Mouse (Mus musculus): ENCODE results near the gene Lin52.

Lin52 gene

DNA sequence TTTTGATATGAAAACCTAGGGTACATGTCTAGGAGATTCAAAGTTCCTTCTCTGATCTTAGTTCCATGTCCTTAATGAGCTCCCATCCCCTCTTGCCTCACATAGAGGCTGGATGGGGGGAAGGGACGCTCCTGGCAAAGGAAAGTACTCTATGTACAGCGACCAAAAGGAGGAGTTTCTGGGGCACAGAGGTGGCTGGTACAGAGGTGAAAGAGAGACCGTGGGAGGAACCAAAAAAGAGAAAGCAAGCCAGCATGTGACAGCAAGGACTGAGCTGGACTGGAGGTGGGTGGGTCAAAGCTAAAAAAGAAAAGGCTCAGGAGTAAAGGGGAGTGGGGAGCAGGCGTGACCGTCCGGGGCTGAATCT, 888 bp upstream of the Lin52 start:
- ChIA-PET POLR2A (interaction anchor here (0.6 to 4.0 kb wide), 51 partner anchors 8 to 1167 kb away, joined by 3 to 45 read pairs (median 7); partner anchors contain the start of genes Rnf113a2 (in 3 of the 4), Zfp410 (in 3 of the 4), Abcd4 (in 2 of the 4) and Bbof1 (in 2 of the 4)), CTCF (interaction anchor here in 3 of 4 experiments (0.5 to 2.0 kb wide), 6 partner anchors 16 to 1468 kb away, joined by 3 to 15 read pairs (median 4); no protein-coding TSS in a partner anchor)

DNA sequence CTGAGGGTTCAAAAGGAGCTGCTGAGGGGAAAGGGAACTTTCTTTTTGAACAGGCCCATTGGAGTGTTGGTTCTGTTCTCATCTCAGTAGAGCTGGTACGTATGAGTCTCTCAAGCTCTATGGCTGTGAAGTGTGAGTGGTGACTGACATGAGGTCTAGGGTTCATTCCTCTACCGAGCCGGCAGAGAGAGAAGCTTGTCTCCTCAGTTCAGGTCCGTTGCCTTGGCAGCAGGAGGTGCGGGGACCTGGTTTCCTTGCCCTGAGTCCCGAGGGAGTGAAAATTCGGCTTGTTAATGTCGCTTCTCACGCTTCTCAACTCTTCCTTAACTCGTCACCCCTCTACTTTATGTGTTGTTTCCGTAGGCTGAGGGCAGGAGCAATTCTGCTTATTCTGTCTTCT, 579 bp downstream of the Lin52 start:
- ChIA-PET POLR2A (interaction anchor here (0.6 to 4.0 kb wide), 79 partner anchors 9 to 820 kb away, joined by 3 to 45 read pairs (median 5); partner anchors contain the start of genes Bbof1 (in 3 of the 4), Entpd5 (in 3 of the 4), Rnf113a2 (in 3 of the 4) and Zfp410 (in 3 of the 4)), CTCF (interaction anchor here in 1 of 4 experiments (0.7 to 2.0 kb wide), 5 partner anchors 18 to 321 kb away, joined by 3 to 7 read pairs (median 3); partner anchors contain the start of genes Isca2 and Npc2)

DNA sequence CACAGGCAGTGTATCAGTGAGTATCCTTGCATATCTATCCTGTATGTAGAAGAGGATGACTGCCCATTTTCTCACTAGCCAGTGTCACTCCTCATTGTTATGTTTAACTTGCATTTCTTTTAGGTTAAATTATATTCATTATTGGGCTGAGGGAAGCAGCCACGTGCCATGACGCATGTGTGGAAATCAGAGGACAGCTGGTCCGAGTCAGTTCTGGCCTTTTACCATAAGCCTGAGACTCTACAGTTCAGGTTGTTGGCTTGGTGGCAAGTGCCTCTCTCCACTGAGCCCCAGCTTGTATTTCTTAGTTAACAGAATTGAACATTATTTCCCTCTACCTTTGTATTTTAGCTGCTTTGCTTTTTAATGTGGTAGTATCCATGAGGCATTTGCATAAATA, 5.7 kb downstream of the Lin52 start:
- ChIA-PET POLR2A (interaction anchor here in 3 of 4 experiments (0.8 to 3.4 kb wide), 15 partner anchors 9 to 473 kb away, joined by 3 to 18 read pairs (median 4); partner anchors contain the start of genes Bbof1 (in 1 of the 3), Coq6 (in 1 of the 3), Entpd5 (in 1 of the 3) and Fam161b (in 1 of the 3)), CTCF (interaction anchor here in 1 of 4 experiments (1.3 kb wide), 1 partner anchor 83 kb away, joined by 3 read pairs; no protein-coding TSS in a partner anchor)

DNA sequence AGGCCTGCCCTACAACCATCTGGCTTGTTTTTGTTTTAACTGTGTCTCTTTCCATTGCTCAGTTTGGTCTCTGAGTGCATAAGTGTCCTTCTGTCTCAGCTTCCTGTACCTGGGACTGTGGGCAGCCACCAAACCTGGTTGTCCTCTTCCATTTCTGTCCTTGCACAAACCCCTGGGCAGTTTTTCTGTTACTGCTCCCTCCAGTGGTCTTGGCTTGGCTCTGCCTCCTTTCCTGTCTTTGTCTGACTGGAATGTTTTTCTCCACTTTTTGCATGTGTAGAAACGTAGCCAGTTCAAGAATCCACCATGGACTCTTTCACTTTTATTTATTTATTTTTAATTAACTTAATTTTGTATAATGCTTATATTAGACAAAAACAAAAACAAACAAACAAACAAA, 8.6 kb downstream of the Lin52 start:
- ChIA-PET CTCF (no interaction called here), POLR2A (interaction anchor here in 2 of 4 experiments (0.9 to 5.1 kb wide), 2 partner anchors 9 kb away, joined by 3 to 29 read pairs; partner anchors contain the start of genes Aldh6a1 (in 2 of the 2) and Lin52 (in 2 of the 2))

DNA sequence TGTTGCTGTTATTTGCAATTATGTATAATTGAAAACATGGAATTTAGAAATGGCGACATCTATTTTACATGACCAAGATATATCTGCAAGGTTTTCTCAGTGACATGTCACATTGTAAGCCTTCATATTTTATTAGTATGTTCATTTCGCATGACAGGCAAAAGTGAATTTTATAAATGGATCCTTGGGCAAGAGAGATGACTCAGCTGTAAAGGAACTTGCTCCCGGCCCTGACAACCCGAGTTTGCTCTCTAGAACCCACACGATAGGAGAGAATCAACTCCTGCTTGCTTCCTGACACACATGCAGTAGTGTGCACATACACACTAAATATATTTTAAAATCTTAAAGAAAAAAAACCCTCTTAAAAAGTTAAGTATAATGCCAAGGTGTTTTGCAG, 10.2 kb downstream of the Lin52 start:
- POLR2A ChIA-PET = interaction anchor here in 3 of 4 experiments (3.2 to 5.1 kb wide), 3 partner anchors 10 kb away, joined by 13 to 29 read pairs (median 27); partner anchors contain the start of genes Aldh6a1 (in 3 of the 3) and Lin52 (in 3 of the 3)
- CTCF ChIA-PET = no interaction called here

DNA sequence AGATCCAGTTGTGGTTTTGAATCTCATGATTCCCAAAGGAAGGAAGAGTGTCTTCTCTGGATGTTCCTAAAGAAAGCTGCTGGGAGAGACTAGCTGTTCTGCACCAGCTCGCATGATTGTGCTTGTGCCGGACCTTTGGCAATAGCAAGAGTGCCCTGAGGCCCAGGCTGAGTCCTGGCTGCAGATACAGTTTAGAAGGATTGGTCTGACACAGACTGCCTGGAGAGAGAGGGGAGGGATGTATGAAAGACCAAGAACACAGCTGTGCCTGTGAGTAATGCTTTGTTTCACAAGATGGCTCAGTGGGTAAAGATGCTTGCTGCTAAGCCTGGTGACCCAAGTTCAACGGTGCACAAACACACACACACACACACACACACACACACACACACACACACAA, 11.6 kb downstream of the Lin52 start:
- POLR2A ChIA-PET = interaction anchor here (0.7 to 5.1 kb wide), 13 partner anchors 8 to 1480 kb away, joined by 3 to 29 read pairs (median 4); partner anchors contain the start of genes Aldh6a1 (in 3 of the 4), Lin52 (in 3 of the 4) and Zfp410 (in 1 of the 4)
- CTCF ChIA-PET = interaction anchor here in 2 of 4 experiments (1.1 to 1.4 kb wide), 2 partner anchors 100 kb away, joined by 3 to 6 read pairs; no protein-coding TSS in a partner anchor

DNA sequence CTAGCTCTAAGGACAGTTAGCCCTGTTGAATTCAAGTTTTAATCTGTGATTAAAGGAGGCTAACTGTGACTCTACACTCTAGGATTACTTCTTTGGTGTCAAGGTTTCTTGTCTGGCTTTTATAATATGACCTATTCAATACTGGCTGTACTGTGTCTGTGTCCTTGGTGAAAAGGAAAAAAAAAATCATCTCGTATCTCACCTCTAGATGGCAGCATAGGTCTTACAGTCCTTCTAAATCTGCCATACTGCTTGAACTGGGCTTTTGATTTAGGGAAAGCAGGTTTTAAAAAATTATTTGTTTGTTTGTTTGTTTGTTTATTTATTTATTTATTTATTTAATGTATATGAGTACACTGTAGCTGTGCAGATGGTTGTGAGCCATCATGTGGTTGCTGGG, 17.5 kb downstream of the Lin52 start:
- POLR2A ChIA-PET = interaction anchor here in 1 of 4 experiments (0.8 to 1.8 kb wide), 3 partner anchors 11 to 17 kb away, joined by 3 to 5 read pairs (median 3); partner anchors contain the start of genes Aldh6a1 and Lin52
- CTCF ChIA-PET = no interaction called here

DNA sequence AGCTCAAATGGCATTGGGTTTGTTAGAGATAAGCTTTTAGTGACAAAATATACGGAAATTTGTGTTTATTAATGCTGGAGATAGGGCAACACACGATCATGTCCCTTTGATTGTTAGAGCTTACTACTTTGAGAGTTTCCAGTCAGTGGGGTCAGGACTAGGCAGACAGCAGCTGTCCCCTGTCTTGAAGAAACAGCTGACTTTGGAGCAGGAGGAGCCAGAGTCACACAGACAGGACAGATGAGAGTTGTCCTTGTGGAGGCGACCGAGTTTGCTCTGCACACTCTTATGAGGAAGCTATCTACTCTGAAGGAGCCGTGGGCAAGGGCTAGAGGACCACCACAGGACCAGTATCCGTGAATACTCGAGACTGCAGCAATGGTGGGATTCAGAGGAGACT, 27.7 kb downstream of the Lin52 start:
- CTCF ChIA-PET = no interaction called here
- POLR2A ChIA-PET = interaction anchor here in 2 of 4 experiments (1.0 to 1.9 kb wide), 5 partner anchors 9 to 28 kb away, joined by 3 to 5 read pairs (median 4); partner anchors contain the start of genes Aldh6a1 (in 2 of the 2) and Lin52 (in 2 of the 2)

DNA sequence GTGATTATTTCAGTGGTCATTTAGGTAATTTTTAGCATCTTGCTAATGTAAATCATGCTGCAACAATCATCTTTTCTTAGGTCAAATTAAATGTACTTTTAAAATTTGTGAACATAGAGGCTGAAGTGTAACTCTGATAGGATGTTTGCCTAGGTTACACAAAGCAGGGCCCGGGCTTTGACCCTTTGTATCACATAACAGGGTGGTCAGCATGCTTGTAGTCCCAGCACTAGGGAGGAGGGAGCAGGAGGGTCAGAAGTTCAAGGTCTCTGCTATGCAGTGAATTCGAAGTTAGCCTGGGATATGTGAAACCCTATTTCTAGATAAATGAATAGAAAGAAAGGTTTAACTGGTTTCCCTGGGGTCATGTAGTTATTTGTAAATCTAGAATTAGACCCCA, 30.0 kb downstream of the Lin52 start:
- ChIA-PET POLR2A (interaction anchor here in 1 of 4 experiments (0.6 kb wide), 1 partner anchor 828 kb away, joined by 3 read pairs; no protein-coding TSS in a partner anchor), CTCF (no interaction called here)

DNA sequence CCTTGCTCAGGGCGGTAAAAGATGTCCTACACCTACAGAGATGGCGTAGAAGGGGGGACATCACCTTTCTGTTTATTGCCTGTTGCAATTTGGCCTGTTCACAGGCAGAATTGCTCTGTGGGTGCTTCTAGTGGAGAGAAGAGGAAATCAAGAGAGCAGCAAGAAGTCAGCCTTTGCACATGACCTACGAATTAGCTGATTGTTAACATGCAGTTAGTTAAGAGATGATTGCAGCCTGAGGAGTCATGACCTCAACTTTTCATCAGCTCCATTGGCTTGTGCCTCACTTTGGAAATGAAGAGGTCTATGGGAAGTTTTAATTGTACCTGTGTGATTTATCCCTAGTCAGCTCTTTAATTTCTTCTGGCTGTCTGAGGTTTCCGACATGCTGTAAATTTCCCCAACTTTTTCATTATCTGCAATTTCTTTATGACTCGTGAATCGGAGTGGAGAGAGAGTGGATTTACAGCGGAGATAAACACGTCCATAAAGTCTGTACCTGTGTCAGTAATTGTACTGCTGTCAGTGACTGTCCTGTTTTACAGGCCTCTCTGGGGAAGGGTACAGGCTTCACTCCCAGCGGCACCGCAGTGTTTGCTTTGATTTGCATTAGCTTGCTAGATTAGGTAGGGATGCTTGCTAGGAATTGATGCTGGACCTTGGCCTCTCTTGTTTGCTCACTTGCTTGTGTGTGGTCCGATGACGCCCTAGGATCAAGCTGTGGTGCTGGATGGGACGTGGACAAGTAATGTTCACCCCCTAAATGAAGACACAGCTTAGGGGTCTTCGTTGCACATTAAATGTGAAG, 31.8 kb downstream of the Lin52 start:
- POLR2A ChIA-PET = interaction anchor here in 1 of 4 experiments (0.7 to 1.4 kb wide), 5 partner anchors 20 to 88 kb away, joined by 3 to 4 read pairs (median 4); partner anchors contain the start of genes Aldh6a1 and Lin52
- CTCF ChIA-PET = interaction anchor here in 2 of 4 experiments (0.6 to 1.3 kb wide), 3 partner anchors 107 to 865 kb away, joined by 3 to 5 read pairs (median 4); no protein-coding TSS in a partner anchor

DNA sequence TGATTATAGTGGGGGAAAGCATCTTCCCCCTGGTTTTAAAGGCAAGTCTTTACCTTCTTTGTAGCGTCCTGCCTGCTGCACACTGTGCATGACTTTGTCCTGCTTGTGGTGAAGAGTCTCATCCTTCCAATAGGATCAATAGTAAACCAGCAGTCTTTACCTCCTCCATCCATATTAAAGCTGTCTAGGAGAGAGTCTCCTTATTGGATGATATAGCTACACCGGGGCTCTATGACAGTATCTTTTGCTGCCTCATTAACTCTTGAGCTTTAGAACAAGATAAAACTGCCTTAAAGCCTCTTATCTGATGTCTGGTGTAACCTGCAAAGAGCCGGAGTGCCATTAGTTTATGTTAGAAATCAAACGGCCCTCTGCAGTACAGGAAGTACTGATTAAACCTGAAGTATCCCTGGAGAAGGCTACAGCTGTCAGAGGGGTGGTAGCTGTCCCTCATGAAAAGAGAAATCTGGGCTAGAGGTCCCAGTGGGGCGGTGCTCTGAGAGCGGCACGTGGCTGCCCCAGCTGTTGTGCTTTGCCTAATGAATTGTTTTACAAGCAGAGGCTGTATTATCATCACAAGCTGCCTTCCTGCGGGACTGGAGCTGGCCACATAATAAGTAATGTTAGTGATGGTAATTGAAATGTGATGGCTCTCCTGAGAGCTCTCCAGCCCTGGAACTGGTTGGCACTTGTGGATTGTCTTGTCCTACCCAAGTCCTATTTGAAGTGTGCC, 36.3 kb downstream of the Lin52 start:
- CTCF ChIA-PET = interaction anchor here in 2 of 4 experiments (0.5 to 1.1 kb wide), 4 partner anchors 52 to 102 kb away, joined by 3 to 4 read pairs (median 3); no protein-coding TSS in a partner anchor
- POLR2A ChIA-PET = interaction anchor here in 2 of 4 experiments (0.6 to 2.6 kb wide), 17 partner anchors 11 to 879 kb away, joined by 3 to 11 read pairs (median 4); partner anchors contain the start of genes Aldh6a1 (in 2 of the 2), Lin52 (in 2 of the 2), Ptgr2 (in 1 of the 2) and Zfp410 (in 1 of the 2)

DNA sequence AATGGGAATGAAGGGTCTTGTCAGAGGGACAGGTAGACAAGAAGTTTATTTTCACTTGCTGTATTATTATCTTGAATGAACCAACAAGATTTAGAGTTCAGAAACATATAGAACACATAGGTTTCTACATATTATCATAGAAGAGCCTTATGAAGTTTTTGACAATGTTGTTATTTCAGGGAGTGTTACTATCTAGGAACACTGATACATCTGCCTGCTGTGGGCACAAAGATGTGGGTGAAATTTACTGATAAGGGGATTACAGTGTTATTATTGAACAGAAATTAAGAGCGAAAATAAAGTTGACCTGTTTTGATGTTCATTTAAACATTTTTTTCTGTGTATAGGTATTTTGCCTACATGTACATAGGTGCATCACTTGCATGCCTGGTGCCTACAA, 45.6 kb downstream of the Lin52 start:
- POLR2A ChIA-PET = no interaction called here
- CTCF ChIA-PET = no interaction called here

DNA sequence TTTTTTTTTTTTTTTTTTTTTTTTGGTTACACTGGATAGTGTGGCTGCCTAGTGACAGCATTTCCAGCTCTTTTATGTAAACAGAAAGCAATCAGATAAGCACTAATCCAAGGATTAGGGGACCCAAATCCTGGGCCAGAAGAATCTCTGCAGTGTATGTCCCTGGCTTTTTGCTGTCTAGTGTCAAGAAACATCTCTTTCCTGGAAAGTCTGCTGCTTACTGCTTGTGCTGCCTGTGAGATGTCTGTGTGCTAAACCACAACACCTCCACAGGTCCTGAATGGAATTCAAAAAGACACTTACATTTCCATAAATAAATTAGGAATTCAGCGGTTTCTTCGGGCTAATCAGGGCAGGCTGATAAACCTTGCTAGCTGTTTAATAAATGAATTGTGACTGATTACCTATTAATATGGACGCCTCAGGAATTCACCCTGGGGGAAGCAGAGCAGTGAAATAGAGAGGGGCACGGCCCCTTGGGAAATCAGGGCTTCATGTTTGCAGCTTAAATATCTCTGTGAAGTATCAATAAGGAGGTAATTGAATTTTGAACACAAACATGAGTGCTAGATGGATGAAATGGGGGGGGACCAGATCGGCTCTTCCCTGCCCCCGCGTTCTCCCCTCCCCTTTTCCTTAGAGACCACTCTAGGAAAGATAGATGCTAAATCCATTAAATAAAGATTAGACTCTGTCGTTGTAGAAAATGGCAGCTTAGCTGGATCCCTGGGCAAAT, 49.5 kb downstream of the Lin52 start:
- ChIA-PET POLR2A (interaction anchor here in 1 of 4 experiments (1.0 to 1.9 kb wide), 6 partner anchors 10 to 184 kb away, joined by 3 to 6 read pairs (median 4); partner anchors contain the start of genes Aldh6a1, Lin52 and Zfp410), CTCF (interaction anchor here in 3 of 4 experiments (0.7 kb wide), 3 partner anchors 17 to 246 kb away, joined by 3 read pairs; no protein-coding TSS in a partner anchor)

DNA sequence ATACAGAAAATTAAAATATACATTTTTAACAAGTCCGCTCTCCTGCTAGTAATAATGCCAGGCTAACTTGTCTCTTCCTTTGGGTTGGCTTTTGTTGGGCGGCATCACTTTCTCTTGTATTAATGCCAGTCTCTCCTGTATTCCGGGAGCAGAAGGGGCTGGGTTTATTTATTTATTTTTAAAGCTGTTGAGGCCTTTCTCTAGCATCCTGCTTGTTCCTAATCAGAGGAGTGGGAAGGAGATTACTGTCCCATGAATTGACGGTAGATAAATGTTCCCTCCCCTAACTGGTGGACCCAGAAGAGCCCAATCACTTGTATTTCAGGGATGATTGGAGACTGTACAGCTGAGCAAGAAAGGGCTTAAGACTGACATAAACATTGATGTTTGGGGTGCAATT, 50.1 kb downstream of the Lin52 start:
- CTCF ChIA-PET = interaction anchor here in 1 of 4 experiments (0.6 kb wide), 1 partner anchor 11 kb away, joined by 3 read pairs; no protein-coding TSS in a partner anchor
- POLR2A ChIA-PET = interaction anchor here in 1 of 4 experiments (1.1 to 1.9 kb wide), 4 partner anchors 9 to 184 kb away, joined by 3 to 6 read pairs (median 4); partner anchors contain the start of genes Aldh6a1, Lin52 and Zfp410

DNA sequence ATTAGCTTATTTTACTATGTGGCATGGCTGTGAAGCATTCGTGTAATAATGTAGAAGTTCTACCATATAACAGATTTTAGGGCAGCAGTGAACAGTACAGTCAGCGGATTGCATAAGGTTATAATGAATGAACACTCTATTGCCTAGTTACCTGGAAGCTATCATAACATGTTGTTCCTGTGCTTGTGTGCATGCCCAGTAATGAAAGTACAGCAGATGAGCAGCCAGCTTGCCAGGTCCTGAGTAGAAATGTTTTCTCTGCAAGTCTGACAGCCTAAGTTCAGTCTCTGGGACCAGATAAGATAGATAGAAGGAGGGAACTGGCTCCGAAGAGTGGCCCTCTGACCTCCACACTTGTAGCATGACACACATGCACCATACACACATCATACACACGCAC, 55.6 kb downstream of the Lin52 start:
- CTCF ChIA-PET = no interaction called here
- POLR2A ChIA-PET = interaction anchor here in 1 of 4 experiments (1.3 kb wide), 2 partner anchors 9 to 56 kb away, joined by 4 read pairs; no protein-coding TSS in a partner anchor

DNA sequence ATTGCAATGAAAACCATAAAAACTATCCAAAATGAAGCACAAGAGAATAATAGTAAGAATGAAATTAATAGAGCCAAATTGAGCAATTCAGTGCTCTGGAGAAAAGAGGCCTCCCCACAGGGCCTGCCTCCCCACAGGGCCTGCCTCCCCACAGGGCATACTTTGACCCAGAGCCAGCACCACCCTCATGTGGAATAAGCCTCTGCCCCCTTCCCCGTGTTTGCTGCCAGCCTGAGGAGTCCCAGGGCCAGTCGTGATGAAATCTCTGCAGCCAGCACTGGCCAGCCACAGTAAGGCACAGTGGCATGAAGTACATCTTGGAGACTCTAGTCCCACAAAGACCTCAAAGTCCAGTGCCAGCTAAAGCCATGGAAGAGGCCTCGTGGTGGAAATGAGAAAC, 60.8 kb downstream of the Lin52 start:
- CTCF ChIA-PET = no interaction called here
- POLR2A ChIA-PET = interaction anchor here in 2 of 4 experiments (0.7 to 2.3 kb wide), 8 partner anchors 11 to 227 kb away, joined by 3 to 5 read pairs (median 3); partner anchors contain the start of genes Aldh6a1 (in 1 of the 2) and Lin52 (in 1 of the 2)

DNA sequence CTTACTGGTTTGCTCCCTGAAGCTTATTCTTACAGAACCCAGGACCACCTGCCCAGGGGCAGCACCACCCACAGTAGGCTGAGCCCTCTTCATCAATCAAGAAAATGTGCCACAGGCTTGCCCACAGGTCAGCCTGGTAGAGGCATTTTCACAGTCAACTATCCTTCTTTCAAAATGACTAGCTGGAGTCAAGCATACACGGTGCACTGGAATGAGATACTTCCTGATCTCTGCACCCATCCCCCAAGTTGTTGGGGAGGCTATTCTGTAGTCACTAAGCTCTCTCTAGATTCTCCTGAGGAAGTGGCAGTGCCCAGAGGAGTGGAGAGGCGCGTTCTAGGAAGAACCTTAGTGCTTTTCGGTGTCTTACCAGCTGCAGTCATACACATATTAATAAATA, 64.3 kb downstream of the Lin52 start:
- POLR2A ChIA-PET = interaction anchor here in 3 of 4 experiments (0.5 to 2.8 kb wide), 8 partner anchors 10 to 250 kb away, joined by 3 to 15 read pairs (median 8); partner anchors contain the start of genes Aldh6a1 (in 1 of the 3) and Lin52 (in 1 of the 3)
- CTCF ChIA-PET = interaction anchor here in 3 of 4 experiments (0.6 to 1.4 kb wide), 7 partner anchors 10 to 131 kb away, joined by 3 to 6 read pairs (median 3); no protein-coding TSS in a partner anchor

Data from embryonic stem cell, embryonic (primary cell).